Mouse (Mus musculus): Measurements from ENCODE around the gene Tcf7l2. TPM values are rescaled to one million over a fixed set of nuclear protein-coding genes. Genes with fewer than 3 reads are reported as not detected.
A peak's percentile ranks its signal among the peaks of the same experiment; 100 is the strongest.

The Tcf7l2 gene
- total RNA-seq, 2 experiments from 2014 or later: 12.2 to 13.1 TPM

DNA sequence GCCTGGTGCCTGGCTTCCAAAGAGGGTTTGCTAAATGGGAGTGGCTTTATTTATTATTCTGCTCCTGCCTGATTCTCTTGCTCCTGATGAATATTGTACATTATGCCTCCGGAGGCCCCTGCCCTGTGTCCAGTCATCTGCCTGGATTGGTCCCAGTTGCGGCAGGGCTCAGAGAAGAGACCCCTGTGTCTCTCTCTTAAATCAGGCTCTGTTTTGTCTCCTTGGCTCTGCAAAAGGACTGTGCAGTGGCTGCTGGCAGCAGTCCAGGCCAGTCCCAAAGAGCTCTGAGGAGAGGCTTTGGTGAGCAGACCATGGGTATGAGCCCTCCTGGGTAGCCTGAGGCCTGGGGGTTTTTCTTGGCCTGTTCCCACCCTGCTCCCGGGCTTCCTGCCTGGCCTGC is 211.6 kb downstream of the Tcf7l2 start:
- peak; percentile 27 to 63 for DNase-seq

DNA sequence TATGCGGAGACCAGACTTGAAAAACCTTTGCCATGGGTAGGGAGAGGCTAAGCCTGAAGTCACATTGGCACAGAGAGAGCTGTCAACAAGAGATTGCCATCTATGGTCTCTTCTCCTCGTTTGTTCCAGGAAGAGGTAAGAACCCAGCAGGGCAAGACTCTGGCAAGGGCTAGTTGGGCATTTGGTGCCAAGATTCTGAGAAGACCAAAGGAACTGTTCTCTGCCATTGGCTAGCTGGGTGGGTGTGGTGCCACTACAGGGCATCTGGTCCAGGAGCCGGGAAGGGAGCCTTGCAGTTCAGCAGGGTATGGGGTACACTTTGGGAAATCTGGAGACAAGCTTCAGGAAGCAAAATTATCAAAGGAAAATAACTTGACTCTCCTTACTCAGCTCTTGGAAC is 213.5 kb downstream of the Tcf7l2 start:
- DNase-seq: no peak

DNA sequence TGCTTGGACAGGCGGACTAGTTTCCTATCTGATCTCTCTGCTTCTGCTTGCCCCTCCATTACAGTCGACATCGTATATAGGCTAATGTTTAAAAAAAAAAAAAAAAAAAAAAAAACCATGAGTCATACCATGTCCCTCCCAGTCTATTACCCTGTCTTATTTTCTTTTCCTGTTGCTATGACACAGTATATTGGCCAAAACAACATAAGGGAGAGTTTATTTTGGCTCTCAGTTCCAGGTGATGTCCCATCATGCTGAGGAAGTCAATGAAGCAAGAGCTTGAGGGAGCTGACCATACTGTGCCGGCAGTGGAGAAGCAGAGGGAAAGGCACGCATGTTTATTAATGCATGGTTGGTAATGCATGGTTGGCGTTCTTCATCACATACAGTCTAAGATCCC is 215.1 kb downstream of the Tcf7l2 start:
- no peak for DNase-seq

DNA sequence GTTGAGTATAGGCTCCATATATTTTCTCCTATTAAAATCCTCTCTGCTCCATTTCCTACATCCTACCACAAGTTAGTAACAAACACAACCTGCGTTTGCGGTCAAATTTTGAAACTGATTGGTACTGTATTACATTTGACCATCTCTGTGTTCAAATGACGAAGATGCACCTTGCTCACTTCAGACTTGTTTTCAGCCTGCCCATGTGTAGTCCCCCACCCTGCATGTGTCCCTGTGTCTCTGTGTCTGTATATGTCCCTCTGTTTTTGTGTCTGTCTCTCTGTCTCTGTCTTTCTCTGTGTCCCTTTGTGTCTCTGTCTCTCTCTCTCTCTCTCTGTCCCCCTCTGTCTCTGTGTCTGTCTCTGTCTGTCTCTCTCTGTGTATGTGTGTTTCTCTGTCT is 222.8 kb downstream of the Tcf7l2 start:
- DNase-seq: no peak

DNA sequence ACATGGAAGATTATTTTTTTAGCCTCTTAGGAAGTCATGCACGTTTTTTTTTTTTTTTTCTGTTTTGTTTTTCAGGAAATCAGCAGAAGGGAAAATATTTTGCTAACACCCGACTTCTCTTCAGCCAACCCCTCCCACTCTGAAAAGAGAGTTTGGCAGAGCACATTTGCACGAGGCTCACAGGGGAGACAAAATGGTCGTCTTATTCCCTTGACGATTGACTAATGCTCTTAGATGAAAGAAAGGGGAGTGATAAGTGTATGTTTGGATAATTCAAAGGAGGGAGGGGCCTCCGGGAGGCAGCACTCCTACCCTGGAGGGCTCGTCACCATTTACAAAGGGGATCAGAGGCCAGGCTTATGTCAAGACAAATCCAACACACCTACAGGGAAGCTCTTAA is 224.4 kb downstream of the Tcf7l2 start:
- no peak for DNase-seq

DNA sequence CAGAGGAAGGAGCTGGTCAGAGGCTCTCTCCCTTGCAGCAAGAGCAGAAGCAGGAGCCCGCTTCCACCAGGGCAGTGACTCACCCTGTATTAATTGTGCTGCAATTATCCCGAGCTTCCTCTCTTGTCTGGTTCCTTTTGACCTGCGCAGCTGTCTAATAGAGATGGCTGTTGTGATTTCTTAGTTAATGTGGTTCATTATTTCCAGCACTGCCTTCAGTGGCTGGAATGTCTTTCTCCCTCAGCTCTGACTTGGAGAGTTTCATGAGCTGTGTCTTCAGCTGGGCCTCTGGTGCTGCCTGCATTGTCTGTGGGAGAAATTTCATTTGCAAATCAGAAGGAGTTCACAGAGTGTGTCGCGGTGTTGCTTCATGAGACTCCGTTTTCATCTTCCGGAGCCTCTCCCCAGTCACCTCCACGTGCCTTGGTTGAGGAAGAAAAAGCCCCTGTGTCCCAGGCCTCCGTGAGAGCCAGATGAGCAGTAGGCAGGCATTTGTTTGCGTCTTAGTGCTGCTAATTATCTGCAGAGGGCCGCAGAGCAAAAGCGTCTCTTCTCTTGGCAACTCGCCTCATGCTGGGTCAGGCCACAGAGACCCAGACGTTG is 228.4 kb downstream of the Tcf7l2 start:
- DNase-seq: no peak

DNA sequence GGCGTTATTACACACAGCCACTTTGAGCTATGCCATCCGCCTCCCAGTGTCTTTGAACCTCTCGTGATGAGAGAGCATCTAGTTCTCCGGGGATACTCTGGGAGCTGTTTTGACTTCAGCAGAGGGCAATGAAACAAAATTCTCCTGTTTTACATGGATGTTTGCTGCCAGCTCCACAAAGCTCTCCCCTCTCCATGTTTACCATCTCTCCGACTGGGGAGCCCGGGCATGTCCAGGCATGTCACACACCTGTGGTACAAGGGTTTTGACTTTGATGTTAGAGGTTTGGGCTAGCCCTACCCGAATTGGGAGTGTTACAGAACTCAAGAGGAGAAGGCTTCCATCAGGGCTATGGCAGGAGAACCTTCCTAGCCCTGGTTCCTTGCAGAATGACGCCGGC is 234.5 kb downstream of the Tcf7l2 start:
- no peak for DNase-seq
